Mouse (Mus musculus): ENCODE data around the gene Aldh6a1. TPM values are rescaled to one million over a fixed set of nuclear protein-coding genes. Genes with fewer than 3 reads are reported as not detected.

Gene Aldh6a1
- polyA plus RNA-seq (2014; fragmentation: Nextera tagmentation; extraction: Ambion mirVana), result 37.4 and 38.7 TPM in 2 replicates

- ATAC-seq (ENCODE audit: low read depth) (peak; percentile 98), DNase-seq (ENCODE audit: low spot score) (peak; percentile 100)
- Histone ChIP-seq H3K9me3 (ENCODE audit: control insufficient read depth, low read length) (no peaks in the 10 kb centered on the region), H3K27ac (replicated peaks; ENCODE audit: low read depth, low read length) (peak within 1 kb of the TSS; percentile 56), H3K4me2 (ENCODE audit: low read depth, low read length) (peak within 1 kb of the TSS; percentile 72), H3K9ac (ENCODE audit: low read depth, low read length) (peak within 1 kb of the TSS; percentile 71), H3K27me3 (replicated peaks; ENCODE audit: control insufficient read depth, insufficient read depth, low read length) (no peaks in the 10 kb centered on the region), H3K4me1 (ENCODE audit: control insufficient read depth, insufficient read depth, low read length) (no peaks in the 10 kb centered on the region; the same call in 1 of the 2 replicates), H3K36me3 (ENCODE audit: control insufficient read depth, insufficient read depth, low read length) (no peaks in the 10 kb centered on the region), H3K4me3 (ENCODE audit: low read depth, low read length) (peak within 1 kb of the TSS; percentile 62)
- under 1% methylated on average over 44 of the region's 49 CpGs for WGBS
These were observed at the start of gene Aldh6a1, which contains the start of gene Lin52 for GRCm38 (mm10) chr12:84450718-84451646. Gene Aldh6a1, minus strand, starts transcription at chr12:84451004. Gene Lin52, plus strand, starts transcription at chr12:84451422.

GRCm38 (mm10) chr12:84496795-84497194 lies 46.0 kb upstream of the Aldh6a1 start:
- ATAC-seq (ENCODE audit: low read depth), result no peak
- Histone ChIP-seq H3K9me3 (ENCODE audit: control insufficient read depth, low read length) (no peaks in the 10 kb centered on the region), H3K9ac (ENCODE audit: low read depth, low read length) (no peak overlapping the region), H3K27ac (replicated peaks; ENCODE audit: low read depth, low read length) (no peak overlapping the region), H3K27me3 (replicated peaks; ENCODE audit: control insufficient read depth, insufficient read depth, low read length) (no peaks in the 10 kb centered on the region), H3K4me1 (ENCODE audit: control insufficient read depth, insufficient read depth, low read length) (no peaks in the 10 kb centered on the region), H3K4me2 (ENCODE audit: low read depth, low read length) (no peak overlapping the region), H3K4me3 (ENCODE audit: low read depth, low read length) (no peak overlapping the region), H3K36me3 (ENCODE audit: control insufficient read depth, insufficient read depth, low read length) (no peaks in the 10 kb centered on the region)
- DNase-seq (ENCODE audit: low spot score), result no peak
- 88% methylated on average over 1 of the region's 1 CpGs for WGBS

GRCm38 (mm10) chr12:84487324-84488056 lies 36.7 kb upstream of the Aldh6a1 start:
- Histone ChIP-seq H3K27me3 (replicated peaks; ENCODE audit: control insufficient read depth, insufficient read depth, low read length) (no peaks in the 10 kb centered on the region), H3K27ac (replicated peaks; ENCODE audit: low read depth, low read length) (no peak overlapping the region), H3K36me3 (ENCODE audit: control insufficient read depth, insufficient read depth, low read length) (no peaks in the 10 kb centered on the region), H3K9me3 (ENCODE audit: control insufficient read depth, low read length) (no peaks in the 10 kb centered on the region), H3K4me1 (ENCODE audit: control insufficient read depth, insufficient read depth, low read length) (no peaks in the 10 kb centered on the region), H3K9ac (ENCODE audit: low read depth, low read length) (no peak overlapping the region), H3K4me3 (ENCODE audit: low read depth, low read length) (no peak overlapping the region), H3K4me2 (ENCODE audit: low read depth, low read length) (no peak overlapping the region)
- DNase-seq (ENCODE audit: low spot score) (peak; percentile 84), ATAC-seq (ENCODE audit: low read depth) (peak; percentile 90)
- 46% methylated on average over 8 of the region's 8 CpGs for WGBS

- H3K36me3 ChIP-seq (ENCODE audit: control insufficient read depth, insufficient read depth, low read length), result no peaks in the 10 kb centered on the region
- ATAC-seq (ENCODE audit: low read depth) (no peak), DNase-seq (ENCODE audit: low spot score) (no peak)
- no peak overlapping the region for H3K4me2 ChIP-seq (ENCODE audit: low read depth, low read length)
- H3K9ac ChIP-seq (ENCODE audit: low read depth, low read length), result no peak overlapping the region
- 85% methylated on average over 14 of the region's 14 CpGs for WGBS
- no peaks in the 10 kb centered on the region for H3K9me3 ChIP-seq (ENCODE audit: control insufficient read depth, low read length)
- no peaks in the 10 kb centered on the region for H3K4me1 ChIP-seq (ENCODE audit: control insufficient read depth, insufficient read depth, low read length)
- no peak overlapping the region for H3K4me3 ChIP-seq (ENCODE audit: low read depth, low read length)
- H3K27me3 ChIP-seq (replicated peaks; ENCODE audit: control insufficient read depth, insufficient read depth, low read length), result no peaks in the 10 kb centered on the region
- no peak overlapping the region for H3K27ac ChIP-seq (replicated peaks; ENCODE audit: low read depth, low read length)
These were observed 32.2 kb upstream of the Aldh6a1 start for GRCm38 (mm10) chr12:84482778-84483585.

- Histone ChIP-seq H3K27ac (replicated peaks; ENCODE audit: low read depth, low read length) (no peak overlapping the region), H3K27me3 (replicated peaks; ENCODE audit: control insufficient read depth, insufficient read depth, low read length) (no peaks in the 10 kb centered on the region)
- 58% methylated on average over 2 of the region's 2 CpGs for WGBS
These were observed 30.4 kb upstream of the Aldh6a1 start for GRCm38 (mm10) chr12:84481251-84481650.

GRCm38 (mm10) chr12:84478937-84479336 lies 28.1 kb upstream of the Aldh6a1 start:
- WGBS, result 86% methylated on average over 7 of the region's 7 CpGs
- ATAC-seq (ENCODE audit: low read depth), result no peak

More at GRCm38 (mm10) chr12:84481251-84481650, 30.4 kb upstream of the Aldh6a1 start:
- DNase-seq (ENCODE audit: low spot score), result no peak
- ATAC-seq (ENCODE audit: low read depth), result no peak
- Histone ChIP-seq H3K4me2 (ENCODE audit: low read depth, low read length) (no peak overlapping the region), H3K4me3 (ENCODE audit: low read depth, low read length) (no peak overlapping the region), H3K9ac (ENCODE audit: low read depth, low read length) (no peak overlapping the region), H3K4me1 (ENCODE audit: control insufficient read depth, insufficient read depth, low read length) (no peaks in the 10 kb centered on the region), H3K9me3 (ENCODE audit: control insufficient read depth, low read length) (no peaks in the 10 kb centered on the region), H3K36me3 (ENCODE audit: control insufficient read depth, insufficient read depth, low read length) (no peaks in the 10 kb centered on the region)

GRCm38 (mm10) chr12:84468701-84469100 lies 17.9 kb upstream of the Aldh6a1 start:
- Histone ChIP-seq H3K27ac (replicated peaks; ENCODE audit: low read depth, low read length) (no peak overlapping the region), H3K4me2 (ENCODE audit: low read depth, low read length) (no peak overlapping the region), H3K4me1 (ENCODE audit: control insufficient read depth, insufficient read depth, low read length) (no peaks in the 10 kb centered on the region), H3K36me3 (ENCODE audit: control insufficient read depth, insufficient read depth, low read length) (peaks cover 33% of the 10 kb centered on the region), H3K9me3 (ENCODE audit: control insufficient read depth, low read length) (no peaks in the 10 kb centered on the region), H3K27me3 (replicated peaks; ENCODE audit: control insufficient read depth, insufficient read depth, low read length) (no peaks in the 10 kb centered on the region), H3K9ac (ENCODE audit: low read depth, low read length) (no peak overlapping the region), H3K4me3 (ENCODE audit: low read depth, low read length) (no peak overlapping the region)
- peak; percentile 62 for DNase-seq (ENCODE audit: low spot score)
- WGBS, result 0% methylated on average over 1 of the region's 1 CpGs
- no peak for ATAC-seq (ENCODE audit: low read depth)

More at GRCm38 (mm10) chr12:84478937-84479336, 28.1 kb upstream of the Aldh6a1 start:
- Histone ChIP-seq H3K27ac (replicated peaks; ENCODE audit: low read depth, low read length) (no peak overlapping the region), H3K4me3 (ENCODE audit: low read depth, low read length) (no peak overlapping the region), H3K9me3 (ENCODE audit: control insufficient read depth, low read length) (no peaks in the 10 kb centered on the region), H3K9ac (ENCODE audit: low read depth, low read length) (no peak overlapping the region), H3K4me1 (ENCODE audit: control insufficient read depth, insufficient read depth, low read length) (no peaks in the 10 kb centered on the region), H3K27me3 (replicated peaks; ENCODE audit: control insufficient read depth, insufficient read depth, low read length) (no peaks in the 10 kb centered on the region), H3K36me3 (ENCODE audit: control insufficient read depth, insufficient read depth, low read length) (peaks cover 8% of the 10 kb centered on the region; the same call in 1 of the 2 replicates), H3K4me2 (ENCODE audit: low read depth, low read length) (no peak overlapping the region)
- no peak for DNase-seq (ENCODE audit: low spot score)

GRCm38 (mm10) chr12:84462856-84463255 lies 12.1 kb upstream of the Aldh6a1 start:
- Histone ChIP-seq H3K9ac (ENCODE audit: low read depth, low read length) (no peak overlapping the region), H3K4me2 (ENCODE audit: low read depth, low read length) (no peak overlapping the region), H3K4me3 (ENCODE audit: low read depth, low read length) (no peak overlapping the region), H3K4me1 (ENCODE audit: control insufficient read depth, insufficient read depth, low read length) (no peaks in the 10 kb centered on the region), H3K36me3 (ENCODE audit: control insufficient read depth, insufficient read depth, low read length) (peaks cover 60% of the 10 kb centered on the region), H3K9me3 (ENCODE audit: control insufficient read depth, low read length) (no peaks in the 10 kb centered on the region), H3K27me3 (replicated peaks; ENCODE audit: control insufficient read depth, insufficient read depth, low read length) (no peaks in the 10 kb centered on the region), H3K27ac (replicated peaks; ENCODE audit: low read depth, low read length) (no peak overlapping the region)
- 90% methylated on average over 3 of the region's 3 CpGs for WGBS
- DNase-seq (ENCODE audit: low spot score) (no peak), ATAC-seq (ENCODE audit: low read depth) (no peak)

All from embryonic facial prominence, embryonic 14.5 days (tissue).